ENCODE assay signal across 8 mouse cellular contexts in the genomic region with DNA sequence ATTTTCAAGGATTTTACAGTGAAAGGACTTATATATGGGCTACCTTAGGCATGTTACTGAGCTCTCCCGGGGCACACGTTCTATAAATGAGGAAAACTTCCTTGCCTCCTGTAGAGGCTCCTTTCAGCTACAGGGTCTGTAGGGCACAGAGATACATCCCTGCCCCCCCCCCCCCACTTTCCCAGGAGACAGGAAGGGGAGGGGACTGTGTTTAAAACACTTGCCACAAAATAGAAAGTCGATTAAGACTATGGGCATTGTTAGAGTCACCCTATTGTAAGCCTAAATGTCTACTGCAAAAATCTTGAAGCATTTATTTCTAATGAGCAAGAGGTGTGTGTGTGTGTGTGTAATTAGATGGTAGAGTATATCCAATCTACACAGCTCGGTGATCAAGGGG. TPM values are rescaled to one million over a fixed set of nuclear protein-coding genes. Genes with fewer than 3 reads are reported as not detected.
DNase-seq lines count a peak whose midpoint lies in the region; ATAC-seq lines count a peak whose summit lies in the region.

No protein-coding gene starts in this region.

- peak overlapping the region; percentile 99; the same call in 1 of the 2 replicates for H3K9ac ChIP-seq in kidney, embryonic 14.5 days (ENCODE audit: low read depth, low read length)
- peak overlapping the region; percentile 97 for H3K9ac ChIP-seq in hindbrain, embryonic 11.5 days (ENCODE audit: low read depth, low read length)
- H3K9ac ChIP-seq in midbrain, embryonic 12.5 days (replicated peaks): peak overlapping the region; percentile 99

- no peaks in the 10 kb centered on the region for H3K27me3 ChIP-seq in kidney, embryonic 14.5 days (ENCODE audit: control insufficient read depth, insufficient read depth, low read length)
- no peaks in the 10 kb centered on the region for H3K27me3 ChIP-seq in hindbrain, embryonic 11.5 days (ENCODE audit: control insufficient read depth, insufficient read depth, low read length)
- H3K27me3 ChIP-seq in midbrain, embryonic 12.5 days: no peaks in the 10 kb centered on the region

- H3K36me3 ChIP-seq in kidney, embryonic 14.5 days (ENCODE audit: control insufficient read depth, insufficient read depth, low read length): no peaks in the 10 kb centered on the region
- no peaks in the 10 kb centered on the region for H3K36me3 ChIP-seq in hindbrain, embryonic 11.5 days (ENCODE audit: control insufficient read depth, insufficient read depth, low read length)
- no peaks in the 10 kb centered on the region for H3K36me3 ChIP-seq in midbrain, embryonic 12.5 days

- peak overlapping the region; percentile 100 for H3K27ac ChIP-seq in kidney, embryonic 14.5 days (ENCODE audit: low read depth, low read length)
- H3K27ac ChIP-seq in hindbrain, embryonic 11.5 days (ENCODE audit: low read depth, low read length): peak overlapping the region; percentile 99
- peak overlapping the region; percentile 99 for H3K27ac ChIP-seq in midbrain, embryonic 12.5 days (replicated peaks)

- ATAC-seq in kidney, embryonic 14.5 days (ENCODE audit: low FRiP score, low TSS enrichment): no peak
- 0 out of 2 replicates have a peak, but pooled peaks have one; percentile 3 for ATAC-seq in hindbrain, embryonic 11.5 days (ENCODE audit: low FRiP score)
- no peak for ATAC-seq in midbrain, embryonic 12.5 days (ENCODE audit: low FRiP score, low read depth)

- no peaks in the 10 kb centered on the region for H3K9me3 ChIP-seq in kidney, embryonic 14.5 days (ENCODE audit: control insufficient read depth, low read length)
- H3K9me3 ChIP-seq in hindbrain, embryonic 11.5 days (ENCODE audit: control insufficient read depth, low read length): no peaks in the 10 kb centered on the region
- no peaks in the 10 kb centered on the region for H3K9me3 ChIP-seq in midbrain, embryonic 12.5 days

- DNase-seq in kidney, postnatal 25 days: no peak
- peak; percentile 36 for DNase-seq in NIH3T3 (ENCODE audit: low read depth)
- no peak for DNase-seq in hindbrain, embryonic 11.5 days (ENCODE audit: low spot score)
- no peak for DNase-seq in adrenal gland, postnatal 25 days
- no peak for DNase-seq in adrenal gland, adult 8-10 months
- DNase-seq in layer of hippocampus, postnatal 36 days: no peak

- H3K4me1 ChIP-seq in kidney, embryonic 14.5 days (ENCODE audit: control insufficient read depth, insufficient read depth, low read length): peaks cover 30% of the 10 kb centered on the region
- 0 out of 2 replicates have a peak, but pooled peaks cover 3% of the 10 kb centered on the region for H3K4me1 ChIP-seq in hindbrain, embryonic 11.5 days (replicated peaks; ENCODE audit: control insufficient read depth, insufficient read depth, low read length)
- peaks cover 28% of the 10 kb centered on the region for H3K4me1 ChIP-seq in midbrain, embryonic 12.5 days

- peak overlapping the region; percentile 79 for H3K4me2 ChIP-seq in kidney, embryonic 14.5 days (replicated peaks; ENCODE audit: low read depth, low read length)
- H3K4me2 ChIP-seq in hindbrain, embryonic 11.5 days (replicated peaks; ENCODE audit: low read depth, low read length): peak overlapping the region; percentile 74
- peak overlapping the region; percentile 67 for H3K4me2 ChIP-seq in midbrain, embryonic 12.5 days (replicated peaks)

- 4% methylated on average over 4 of the region's 4 CpGs for WGBS in kidney, embryonic 14.5 days
- WGBS in hindbrain, embryonic 11.5 days: 4% methylated on average over 4 of the region's 4 CpGs
- under 1% methylated on average over 4 of the region's 4 CpGs for WGBS in midbrain, embryonic 12.5 days

- peak overlapping the region; percentile 95 for H3K4me3 ChIP-seq in kidney, embryonic 14.5 days (ENCODE audit: low read length)
- peak overlapping the region; percentile 96 for H3K4me3 ChIP-seq in hindbrain, embryonic 11.5 days (ENCODE audit: low read depth, low read length)
- peak overlapping the region; percentile 98 for H3K4me3 ChIP-seq in midbrain, embryonic 12.5 days

RNA-seq across cellular contexts. Expression of gene Nr2c2, which starts 0.7 kb away (rescaled TPM):
- 19.4 and 25.4 TPM in 2 replicates for polyA plus RNA-seq in kidney, embryonic 14.5 days (2014; fragmentation: Nextera tagmentation; extraction: Ambion mirVana)
- polyA plus RNA-seq in hindbrain, embryonic 11.5 days (2014; fragmentation: Nextera tagmentation; extraction: Ambion mirVana): 22.8 and 25.8 TPM in 2 replicates
- polyA plus RNA-seq in midbrain, embryonic 12.5 days (2016; fragmentation: Nextera tagmentation; extraction: Ambion mirVana): 32.7 and 36.7 TPM in 2 replicates
- 44.1 and 49.9 TPM in 2 replicates for total RNA-seq in adrenal gland, postnatal 25 days (2021)
- 10 to 100 TPM; 41.2 to 57.1 (median 45.4) TPM for total RNA-seq in adrenal gland, adult 8-10 months (2022)
- total RNA-seq in layer of hippocampus, postnatal 36 days (2021): 10 to 100 TPM; 77.6 to 87.9 TPM
